Mouse (Mus musculus) retina, embryonic 14.5 days (tissue): ENCODE data around the gene Gsk3a.

ENCODE experiments used
- DNase-seq: peaks from one replicate; pipeline ENCODE4 v3.0.0-alpha.2; 2015; ENCODE audit warnings: low spot score

Gsk3a gene

DNA sequence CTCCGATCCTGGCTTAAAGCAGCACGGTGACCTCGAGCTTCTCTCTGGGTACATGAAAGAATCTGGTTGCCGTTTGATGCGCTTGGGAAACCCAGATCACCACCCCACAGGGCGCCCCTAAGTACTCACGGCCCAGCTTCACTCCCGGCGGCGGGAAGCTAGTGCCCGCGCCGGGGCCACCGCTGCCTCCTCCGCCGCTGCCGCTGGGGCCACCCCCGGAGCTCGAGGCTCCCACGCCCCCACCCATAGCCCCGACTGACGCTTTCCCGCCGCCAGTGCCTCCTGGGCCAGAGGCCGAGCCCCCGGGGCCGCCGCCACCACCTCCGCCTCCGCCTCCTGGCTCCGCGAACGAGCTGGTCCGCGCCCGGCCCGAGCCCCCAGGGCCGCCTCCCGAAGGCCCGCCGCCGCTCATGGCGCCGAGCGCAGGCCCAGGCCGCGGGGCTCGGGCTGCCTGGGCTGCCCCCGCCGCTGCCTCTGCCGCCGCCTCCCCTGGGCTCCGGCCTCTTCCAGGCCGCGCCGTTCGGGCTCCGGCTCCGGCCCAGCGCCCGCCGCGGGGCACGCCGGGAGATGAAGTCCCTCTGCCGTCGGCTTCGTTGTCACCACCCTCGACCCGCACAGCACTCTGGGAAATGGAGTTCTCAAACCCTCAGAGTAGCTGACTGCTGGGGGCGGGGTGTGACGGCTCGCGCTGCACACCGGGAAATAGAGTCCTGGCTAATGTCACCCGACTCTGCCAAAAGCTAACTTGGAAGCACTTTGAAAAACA lies at the start of gene Gsk3a:
TSS of gene Gsk3a (minus strand) at position 603 of the 766 bp plus-strand sequence.
- DNase-seq = peak; percentile 98

DNA sequence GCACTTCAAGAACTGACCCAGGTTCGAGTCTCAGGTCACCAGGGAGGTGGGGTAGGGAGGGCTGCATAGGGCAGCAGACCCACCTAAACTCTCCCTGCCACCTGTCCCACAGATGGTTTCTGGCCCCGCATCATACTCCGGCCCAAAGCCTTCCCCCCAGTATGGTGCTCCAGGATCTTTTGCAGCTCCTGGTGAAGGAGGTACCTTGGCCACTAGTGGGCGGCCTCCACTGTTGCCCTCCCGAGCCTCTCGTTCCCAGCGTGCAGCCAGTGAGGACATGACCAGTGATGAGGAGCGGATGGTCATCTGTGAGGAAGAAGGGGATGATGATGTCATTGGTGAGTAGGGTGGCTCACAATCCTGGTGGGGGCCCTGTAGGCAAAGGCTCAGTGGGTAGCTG lies 49.3 kb upstream of the Gsk3a start:
- no peak for DNase-seq

DNA sequence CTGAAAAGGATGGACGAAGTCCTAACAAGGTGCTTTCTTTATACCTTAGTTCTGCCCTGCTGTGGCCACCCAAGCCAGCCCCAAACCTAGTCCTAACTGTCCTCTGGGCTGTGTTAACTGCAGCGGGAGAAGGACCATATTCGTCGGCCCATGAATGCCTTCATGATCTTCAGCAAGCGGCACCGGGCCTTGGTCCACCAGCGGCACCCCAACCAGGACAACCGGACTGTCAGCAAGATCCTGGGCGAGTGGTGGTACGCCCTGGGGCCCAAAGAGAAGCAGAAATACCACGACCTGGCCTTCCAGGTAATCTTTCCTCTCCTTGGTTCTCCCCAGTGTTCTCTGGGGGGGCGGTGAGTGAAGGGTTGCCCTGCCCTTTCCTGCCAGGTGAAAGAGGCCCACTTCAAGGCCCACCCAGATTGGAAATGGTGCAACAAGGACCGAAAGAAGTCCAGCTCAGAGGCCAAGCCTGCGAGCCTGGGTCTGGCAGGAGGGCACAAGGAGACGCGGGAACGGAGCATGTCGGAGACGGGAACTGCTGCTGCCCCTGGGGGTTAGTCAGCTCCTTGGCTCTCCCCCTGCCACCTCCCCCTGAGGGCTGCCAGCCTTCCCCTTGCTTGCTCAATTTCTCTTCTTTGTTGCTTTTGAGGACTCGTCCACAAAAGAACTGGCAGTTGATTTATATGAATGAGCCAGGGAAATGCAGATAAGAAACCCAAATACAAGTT lies 48.0 kb upstream of the Gsk3a start:
- DNase-seq = no peak

DNA sequence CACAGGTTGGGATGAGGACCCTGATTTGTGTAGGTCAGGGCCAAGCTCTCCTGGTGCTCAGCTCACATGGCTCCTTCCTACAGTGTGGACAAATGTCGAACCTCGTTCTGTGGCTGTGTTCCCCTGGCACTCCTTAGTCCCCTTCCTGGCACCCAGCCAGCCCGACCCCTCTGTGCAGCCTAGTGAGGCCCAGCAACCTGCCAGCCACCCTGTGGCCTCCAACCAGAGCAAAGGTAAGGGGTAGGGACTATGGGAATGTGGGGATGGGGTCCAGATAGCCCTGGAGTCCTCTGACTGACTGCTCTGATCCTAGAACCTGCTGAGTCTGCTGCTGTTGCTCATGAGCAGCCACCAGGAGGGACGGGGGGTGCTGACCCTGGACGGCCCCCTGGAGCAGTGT lies 47.1 kb upstream of the Gsk3a start:
- DNase-seq = no peak

DNA sequence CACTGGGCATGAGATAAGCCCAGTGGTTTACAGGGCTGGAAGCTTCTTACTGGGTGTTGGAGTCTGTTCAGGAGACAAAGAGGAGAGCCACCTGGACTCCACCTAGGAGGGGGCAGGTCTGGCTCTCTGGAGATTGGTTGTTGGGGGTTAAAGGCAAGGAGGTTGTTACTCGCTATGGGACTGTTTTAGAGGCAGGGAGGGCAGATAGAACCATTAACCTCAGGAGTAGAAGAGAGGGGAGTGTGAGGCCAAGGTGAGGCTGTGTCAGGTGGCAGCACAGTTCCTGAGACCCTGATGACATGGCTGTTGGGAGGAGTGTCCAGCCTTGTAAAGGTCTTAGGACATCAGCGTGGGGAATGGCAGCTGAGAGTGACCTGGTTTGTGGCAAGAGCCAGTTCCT lies 46.5 kb upstream of the Gsk3a start:
- DNase-seq = no peak

DNA sequence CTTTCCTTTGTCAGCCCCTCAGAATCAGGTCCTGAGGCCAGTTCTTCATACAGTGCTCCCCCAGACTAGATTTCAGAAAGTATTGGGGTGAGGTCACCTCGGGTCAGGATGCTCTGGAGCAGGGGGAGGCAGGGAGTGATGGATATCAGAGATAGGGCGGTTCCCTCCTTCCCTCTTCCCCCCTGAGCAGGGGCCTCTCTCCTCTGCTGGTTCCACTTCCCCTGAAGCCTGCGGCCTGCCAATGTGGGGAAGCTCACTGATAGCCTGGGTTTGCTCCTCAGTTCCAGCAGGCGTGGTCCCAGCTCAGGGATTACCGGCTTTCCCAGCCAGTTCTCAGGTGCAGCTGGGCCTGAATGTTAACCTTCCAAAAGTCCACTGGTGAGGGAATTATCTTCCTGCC lies 46.0 kb upstream of the Gsk3a start:
- DNase-seq = no peak

DNA sequence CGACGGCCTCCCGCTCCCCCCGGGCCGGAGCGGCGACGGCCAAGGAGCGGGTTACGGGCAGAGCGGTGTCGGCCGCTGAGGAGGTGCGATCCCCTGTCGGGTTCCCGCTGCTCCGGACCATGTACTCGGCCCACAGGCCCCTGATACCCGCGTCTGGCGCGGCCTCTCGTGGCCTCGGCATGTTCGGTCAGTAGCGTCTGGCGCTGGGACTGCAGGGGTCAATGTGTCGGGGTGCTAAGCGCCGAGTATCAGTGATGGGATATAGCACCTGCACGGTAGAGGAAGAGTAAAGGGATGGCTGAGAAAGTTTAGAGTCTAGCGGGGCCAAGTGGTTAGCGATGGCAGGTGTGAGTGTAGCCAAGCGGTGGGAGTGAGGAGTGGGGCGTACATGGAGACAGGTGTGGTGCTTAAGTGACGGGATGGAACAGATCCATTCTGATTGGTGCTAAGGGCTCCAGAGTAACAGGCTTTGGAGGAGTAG lies 45.1 kb upstream of the Gsk3a start:
- peak; percentile 57 for DNase-seq

DNA sequence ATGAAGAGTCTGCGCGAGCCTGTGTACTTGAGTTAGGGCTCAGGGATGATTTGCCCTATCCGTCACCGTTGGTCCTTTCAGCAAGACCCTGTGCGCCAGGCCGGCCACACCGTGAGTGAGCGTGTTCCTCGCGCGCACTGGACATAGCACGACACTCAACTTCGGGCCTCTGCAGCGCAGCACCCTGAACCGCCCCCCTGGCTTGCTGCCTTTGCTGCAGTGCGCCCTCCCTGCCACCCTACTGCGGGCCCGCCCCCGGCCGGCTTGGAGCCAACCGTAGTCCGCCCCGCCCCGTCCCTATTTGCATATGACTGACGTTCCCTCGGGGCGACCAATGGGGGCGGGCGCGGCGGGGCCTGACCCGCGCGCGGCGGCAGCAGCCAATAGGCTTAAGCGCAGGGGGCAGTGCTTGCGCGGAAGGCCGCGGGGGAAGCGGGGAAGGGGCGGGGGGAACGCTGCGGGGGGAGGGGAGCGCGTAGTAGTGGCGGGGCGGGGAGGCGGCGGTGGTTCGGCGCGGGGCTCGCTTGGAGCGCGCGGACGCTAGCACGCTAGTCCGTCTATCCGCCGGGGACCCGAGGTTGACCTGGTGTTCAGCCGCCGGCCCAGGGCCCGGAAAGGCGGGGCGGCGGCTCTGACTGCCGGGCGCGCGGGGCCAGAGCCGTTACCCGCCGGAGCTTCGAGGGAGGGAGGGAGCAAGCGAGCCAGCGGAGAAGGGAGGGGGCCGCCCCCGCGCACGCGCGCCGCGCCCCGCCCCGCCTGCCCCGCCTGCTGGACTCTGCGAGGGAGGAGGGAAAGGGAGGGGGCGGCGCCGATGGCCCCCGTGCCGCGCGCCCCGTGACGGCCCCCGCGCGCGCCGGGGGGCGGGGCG lies 44.3 kb upstream of the Gsk3a start:
- DNase-seq = peak; percentile 96

DNA sequence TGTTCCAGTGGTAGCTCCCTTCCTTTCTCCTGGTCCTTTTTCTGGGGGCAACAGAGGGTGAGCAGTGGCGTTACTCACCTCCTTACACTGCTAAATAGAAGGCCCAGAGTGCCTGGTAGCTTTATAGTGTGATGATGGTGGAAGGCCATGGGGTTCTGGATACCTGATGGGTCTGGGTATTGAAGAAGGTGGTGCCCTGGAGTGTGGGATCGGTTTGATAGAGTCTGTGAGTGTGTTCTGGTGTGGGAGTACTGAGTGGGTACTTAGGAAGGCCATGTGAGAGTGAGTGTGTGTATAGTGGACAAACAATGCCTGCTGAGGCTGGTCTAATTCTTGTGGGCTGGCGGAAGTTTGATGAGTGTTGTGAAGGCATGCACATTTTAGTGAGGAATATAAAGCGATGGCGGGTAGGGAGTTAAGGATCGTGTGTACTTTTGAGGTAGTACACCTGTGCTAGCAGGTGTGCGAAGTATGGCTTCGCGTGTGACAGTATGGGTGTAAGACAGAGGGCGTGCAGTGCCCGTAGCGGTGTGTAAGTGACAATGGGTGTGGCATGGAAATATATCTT lies 43.6 kb upstream of the Gsk3a start:
- DNase-seq = no peak

DNA sequence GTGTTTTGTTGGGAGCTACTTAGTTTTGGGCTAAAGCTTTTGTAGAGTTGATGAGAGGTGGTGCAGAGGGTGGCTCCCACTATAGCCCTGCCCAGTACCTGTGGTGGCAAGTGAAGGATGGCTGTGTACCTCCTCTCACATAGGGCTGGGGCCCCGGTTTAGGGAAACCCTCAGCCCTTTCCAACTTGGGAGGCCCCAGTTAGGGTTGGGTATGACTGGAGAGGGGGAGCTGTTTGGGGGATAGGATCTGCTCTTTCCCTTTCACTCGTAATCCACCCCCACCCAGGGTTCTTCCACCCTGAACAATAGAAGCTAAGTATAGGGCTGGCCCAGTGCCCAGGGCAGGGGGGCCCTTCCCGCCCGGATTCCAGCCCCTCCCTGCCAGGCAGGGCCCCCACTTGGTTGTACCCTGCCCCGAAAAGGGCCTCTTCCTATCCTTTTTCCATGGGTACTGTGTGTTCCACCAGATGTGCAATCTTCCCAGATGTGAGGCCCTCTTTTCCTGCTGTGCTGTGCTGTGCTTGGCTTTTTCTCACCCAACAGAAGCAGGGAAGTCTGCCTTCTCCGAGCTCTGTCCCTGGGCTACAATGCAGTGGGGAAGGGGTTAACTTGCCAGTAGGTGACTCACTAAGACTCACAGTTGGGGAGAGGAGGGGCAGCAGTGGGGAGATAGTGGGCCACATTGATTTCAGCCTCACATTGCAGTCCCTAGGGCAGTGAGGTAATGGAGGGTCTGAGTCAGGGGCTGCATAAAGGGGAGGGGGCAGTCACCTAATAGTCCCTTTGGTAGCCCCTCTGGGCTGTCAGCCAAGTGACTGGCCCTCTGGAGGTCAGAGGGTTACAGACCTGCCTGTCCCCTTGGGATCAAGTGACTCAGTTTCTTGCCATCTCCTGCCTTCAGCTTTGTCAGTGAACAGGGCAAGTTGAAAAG lies 42.5 kb upstream of the Gsk3a start:
- peak; percentile 66 for DNase-seq

DNA sequence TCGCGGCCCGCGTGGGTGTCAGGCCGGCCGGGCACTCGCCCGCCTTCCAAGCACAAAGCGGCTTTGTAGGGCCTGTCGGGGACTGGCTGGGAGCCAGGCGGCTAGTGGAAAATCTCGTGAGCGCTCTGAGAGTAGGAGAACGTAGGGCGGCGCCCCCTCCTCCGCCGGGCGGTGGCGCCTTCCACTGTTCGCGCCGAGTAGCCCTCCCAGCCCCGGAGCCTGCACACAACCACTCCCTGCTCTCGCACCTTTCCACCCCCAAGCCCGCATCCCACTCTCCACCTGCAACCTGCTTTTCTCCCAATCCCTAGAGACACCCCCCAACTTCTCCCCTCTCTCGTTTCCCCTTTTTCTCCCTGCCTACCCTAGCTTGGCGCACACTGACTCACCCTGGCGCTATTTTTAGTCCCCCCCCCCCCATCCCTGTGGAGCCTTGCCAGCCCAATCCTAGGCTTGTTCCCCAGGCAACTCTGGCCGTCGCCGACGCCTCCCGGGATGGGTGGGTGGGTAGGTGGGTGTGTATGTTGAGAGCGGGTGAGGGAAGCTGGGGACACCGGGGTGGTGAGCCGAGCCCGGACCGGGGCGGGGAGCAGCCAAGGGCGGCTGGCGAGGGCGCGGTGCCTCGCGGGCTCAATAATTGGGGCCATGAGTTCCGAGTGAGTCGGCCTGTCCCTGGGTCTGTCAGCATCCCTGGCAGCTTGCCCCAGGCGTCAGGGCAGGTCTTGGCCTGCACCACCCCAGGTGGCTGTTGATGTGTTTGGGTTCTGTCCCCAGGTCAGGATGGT lies 41.6 kb upstream of the Gsk3a start:
- peak; percentile 86 for DNase-seq

DNA sequence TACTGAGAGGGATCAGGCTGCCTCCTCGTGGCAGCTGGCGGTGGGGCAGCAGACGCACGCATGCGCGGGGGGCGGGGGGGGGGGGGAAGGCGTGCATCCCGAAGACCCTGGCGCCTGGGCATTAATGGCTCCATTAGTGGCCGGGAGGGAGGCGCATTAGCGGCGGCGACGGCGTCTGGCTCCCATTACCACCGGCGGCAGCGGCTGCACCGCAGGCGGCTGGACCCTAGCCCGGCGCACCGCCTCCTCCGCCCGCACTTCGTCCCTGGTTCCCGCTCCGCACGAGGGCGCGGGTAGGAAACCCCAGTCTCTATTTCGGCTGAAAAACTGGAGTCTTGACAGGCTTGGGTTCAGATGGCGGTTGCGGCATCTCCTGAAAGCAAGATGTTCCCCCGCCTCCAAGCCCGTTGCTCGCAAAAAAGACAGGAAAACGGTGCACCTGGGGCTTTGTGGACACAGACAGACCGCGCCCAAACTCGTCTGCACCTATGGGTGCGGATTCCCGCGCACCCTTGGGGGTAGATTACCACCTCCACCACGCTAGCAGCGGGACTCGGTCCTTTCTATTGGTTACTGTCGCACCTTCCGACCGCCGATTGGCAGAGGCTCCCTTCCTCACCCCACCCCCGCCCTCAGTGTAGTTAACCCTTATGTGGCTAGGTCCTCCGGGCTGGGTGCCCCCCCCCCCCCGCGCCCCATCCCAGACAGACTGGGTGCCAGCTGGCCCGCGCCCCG lies 40.9 kb upstream of the Gsk3a start:
- DNase-seq = peak; percentile 85

DNA sequence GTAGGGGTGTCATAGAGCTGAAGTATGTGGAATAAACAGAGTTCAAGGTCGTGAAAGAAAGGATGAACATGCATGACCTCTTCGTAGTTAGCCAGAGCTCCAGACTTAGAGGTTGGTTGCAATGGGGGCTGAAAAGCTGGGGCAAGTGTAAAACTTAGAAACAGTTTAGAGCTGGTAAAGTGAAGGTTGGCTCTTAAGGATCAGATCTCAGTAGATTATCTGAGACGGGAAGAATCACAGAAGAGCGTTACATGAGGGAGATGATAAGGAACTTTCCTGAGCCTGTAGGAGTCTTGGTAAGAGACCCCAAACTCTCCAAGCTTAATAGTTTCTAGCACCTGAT lies 40.3 kb upstream of the Gsk3a start:
- no peak for DNase-seq

DNA sequence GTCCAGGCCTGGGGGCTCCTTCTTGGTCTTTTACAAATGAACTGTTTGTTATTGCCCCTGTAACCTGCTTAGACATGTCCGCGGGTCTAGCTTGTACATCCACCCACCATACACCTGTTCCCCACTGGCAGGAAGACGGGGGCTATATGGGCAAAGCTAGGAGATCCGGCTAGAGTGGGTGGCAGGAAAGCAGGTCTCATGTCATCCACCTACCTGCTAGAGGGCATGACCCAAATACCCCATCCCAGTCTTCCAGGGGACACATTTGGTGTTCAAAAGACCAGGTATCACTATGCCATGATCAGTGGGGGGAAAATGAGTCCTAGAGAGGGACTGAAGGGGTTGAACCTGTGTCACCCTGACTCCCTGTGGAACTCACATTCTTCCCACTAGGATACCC lies 39.8 kb upstream of the Gsk3a start:
- DNase-seq = no peak

DNA sequence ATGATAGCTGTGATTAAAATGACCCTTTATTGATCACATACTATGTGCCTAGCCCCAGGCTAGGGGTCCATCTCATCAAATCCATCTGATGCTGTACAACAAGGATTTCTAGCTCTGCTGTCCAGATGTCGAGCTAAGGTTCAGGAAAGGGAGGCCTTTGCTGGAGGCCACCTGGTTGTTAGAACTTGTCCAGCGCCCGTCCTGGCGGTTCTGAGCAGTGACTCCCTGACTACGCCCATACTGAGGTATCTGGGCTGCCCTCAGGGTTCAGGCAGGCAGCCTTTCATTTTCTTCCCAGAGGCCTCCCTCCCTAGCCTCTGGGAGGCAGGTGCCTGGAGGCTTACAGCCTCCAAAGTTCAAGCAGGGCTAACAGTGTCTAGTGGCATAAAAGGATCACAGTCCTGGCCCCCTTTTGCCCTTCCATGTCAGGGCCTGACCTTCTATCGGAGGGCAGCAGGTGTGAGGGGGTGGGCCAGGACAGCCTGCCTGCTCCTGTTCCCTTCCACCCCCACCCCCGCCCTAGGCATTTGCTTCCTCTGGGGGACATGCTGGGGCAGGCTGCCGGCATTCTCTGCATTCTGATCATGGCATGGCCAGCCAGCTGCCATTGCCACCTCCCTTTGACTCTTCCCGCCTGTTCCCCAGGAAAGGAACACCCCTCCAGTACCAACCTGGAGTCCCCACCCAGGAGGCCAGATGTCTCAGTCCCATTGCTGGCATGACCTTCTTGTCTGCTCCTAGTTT lies 38.1 kb upstream of the Gsk3a start:
- DNase-seq = no peak

DNA sequence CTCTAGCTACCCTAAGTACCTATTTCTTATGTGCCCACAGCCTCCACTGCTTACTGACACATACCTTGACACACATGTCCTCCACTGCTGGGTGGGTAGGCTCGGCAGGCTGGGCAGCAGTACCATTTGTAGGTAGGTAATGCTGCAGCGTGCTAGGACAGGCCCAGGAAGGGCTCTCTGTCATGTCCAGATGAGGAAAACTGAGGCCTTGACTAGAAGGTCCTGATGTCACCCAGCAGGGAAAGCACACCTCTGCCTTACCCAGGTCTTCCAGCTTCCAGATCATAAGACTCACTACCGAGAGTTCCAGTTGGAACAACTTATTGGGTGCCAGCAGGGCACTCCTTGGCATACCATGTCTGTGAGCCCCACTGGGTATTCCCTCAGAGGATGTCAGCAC lies 37.3 kb upstream of the Gsk3a start:
- DNase-seq = no peak

DNA sequence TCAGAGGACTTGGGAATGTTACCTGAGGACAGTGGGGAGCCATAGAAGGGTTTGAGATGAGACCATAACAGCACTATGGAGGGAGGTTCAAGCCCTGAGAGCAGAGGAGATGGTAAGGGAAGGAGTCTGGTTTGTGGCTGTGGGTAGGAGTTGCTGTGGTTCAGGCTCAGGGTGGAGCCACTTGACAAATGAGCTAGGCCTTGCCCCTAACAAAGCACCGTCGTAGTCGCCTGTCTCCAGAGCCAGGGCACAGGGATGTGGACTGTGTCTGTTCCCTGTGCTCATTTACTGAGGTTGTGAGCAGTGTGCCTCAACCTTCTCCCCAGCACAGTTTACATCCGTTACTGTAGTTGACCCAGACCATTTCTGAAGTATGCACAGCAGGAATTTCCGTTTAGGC lies 36.9 kb upstream of the Gsk3a start:
- DNase-seq = no peak

DNA sequence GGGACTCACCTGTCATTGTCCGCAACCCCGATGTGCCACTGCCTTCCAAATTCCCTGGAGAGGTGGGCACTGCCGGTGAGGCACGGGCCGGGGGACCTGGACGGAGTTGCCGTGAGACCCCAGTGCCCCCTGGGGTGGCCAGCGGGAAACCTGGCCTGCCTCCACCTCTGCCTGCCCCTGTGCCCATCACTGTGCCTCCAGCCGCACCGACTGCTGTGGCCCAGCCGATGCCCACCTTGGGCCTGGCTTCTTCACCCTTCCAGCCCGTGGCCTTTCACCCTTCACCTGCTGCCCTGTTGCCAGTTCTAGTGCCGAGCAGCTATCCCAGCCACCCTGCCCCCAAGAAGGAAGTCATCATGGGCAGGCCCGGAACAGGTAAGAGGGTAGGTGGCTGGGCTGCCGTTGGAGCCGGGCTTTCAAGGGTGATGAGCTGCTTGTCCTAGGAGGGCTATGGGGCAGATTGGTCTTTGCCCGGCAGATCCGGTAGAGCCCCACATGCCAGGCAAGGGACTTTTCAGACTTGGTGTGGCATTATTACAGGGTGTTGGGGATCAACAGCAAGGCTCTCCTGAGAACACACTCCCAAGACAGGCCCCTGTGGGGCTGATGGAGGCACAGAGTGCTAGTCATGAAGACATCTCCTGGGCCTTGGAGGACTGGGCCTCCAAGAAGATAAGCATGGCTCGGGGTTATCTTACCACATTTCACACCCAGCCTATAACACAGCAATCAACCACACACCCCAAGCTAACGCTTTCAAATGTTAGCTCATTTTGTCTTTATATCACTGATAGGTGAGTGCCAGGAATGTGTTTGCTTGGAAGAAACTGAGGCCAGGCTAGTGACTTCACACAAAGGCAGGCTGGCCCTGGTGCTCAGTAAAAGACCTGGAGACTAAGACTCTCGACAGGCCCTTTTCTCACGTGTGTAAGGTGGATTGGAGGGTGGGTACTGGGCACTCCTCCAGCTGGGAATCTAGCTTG lies 35.9 kb upstream of the Gsk3a start:
- no peak for DNase-seq
